Mouse (Mus musculus): ENCODE results near the gene Wdfy2. TPM values are rescaled to one million over a fixed set of nuclear protein-coding genes. Genes with fewer than 3 reads are reported as not detected.
"Not testable (repeated sequence)": the region's sequence is repeated elsewhere in the genome, so short reads cannot be mapped to it uniquely, and the experiment has no call there.

Wdfy2 gene
- total RNA-seq, 4 experiments from 2014 or later = 39.7 to 40.5 (median 40.0) TPM

GRCm38 (mm10) chr14:62880084-62880851 is 42.8 kb downstream of the Wdfy2 start:
- peak; percentile 42 for DNase-seq

- no peak for DNase-seq
Measured at GRCm38 (mm10) chr14:62882061-62882614, 44.7 kb downstream of the Wdfy2 start.

- DNase-seq = no peak
Measured at GRCm38 (mm10) chr14:62883551-62883950, 46.1 kb downstream of the Wdfy2 start.

GRCm38 (mm10) chr14:62884171-62884570 is 46.7 kb downstream of the Wdfy2 start:
- DNase-seq = no peak

- DNase-seq = no peak
Measured at GRCm38 (mm10) chr14:62884639-62885038, 47.2 kb downstream of the Wdfy2 start.

GRCm38 (mm10) chr14:62885146-62885545 is 47.7 kb downstream of the Wdfy2 start:
- no peak for DNase-seq

GRCm38 (mm10) chr14:62891401-62891800 is 53.9 kb downstream of the Wdfy2 start:
- no peak for DNase-seq

GRCm38 (mm10) chr14:62892771-62893641 is 55.5 kb downstream of the Wdfy2 start:
- DNase-seq = no peak

- DNase-seq = not testable (repeated sequence)
Measured at GRCm38 (mm10) chr14:62893642-62894180, 56.2 kb downstream of the Wdfy2 start.

GRCm38 (mm10) chr14:62894924-62895840 is 57.7 kb downstream of the Wdfy2 start:
- DNase-seq = no peak

- DNase-seq = no peak
Measured at GRCm38 (mm10) chr14:62898061-62898460, 60.6 kb downstream of the Wdfy2 start.

- no peak for DNase-seq
Measured at GRCm38 (mm10) chr14:62907888-62908287, 70.4 kb downstream of the Wdfy2 start.

- DNase-seq = no peak
Measured at GRCm38 (mm10) chr14:62908550-62908949, 71.1 kb downstream of the Wdfy2 start.

- no peak for DNase-seq
Measured at GRCm38 (mm10) chr14:62910859-62911258, 73.4 kb downstream of the Wdfy2 start.

GRCm38 (mm10) chr14:62915146-62915685 is 77.7 kb downstream of the Wdfy2 start:
- no peak for DNase-seq

GRCm38 (mm10) chr14:62916488-62917034 is 79.1 kb downstream of the Wdfy2 start:
- no peak for DNase-seq

- no peak for DNase-seq
Measured at GRCm38 (mm10) chr14:62921401-62921800, 83.9 kb downstream of the Wdfy2 start.

GRCm38 (mm10) chr14:62922637-62923036 is 85.2 kb downstream of the Wdfy2 start:
- DNase-seq = no peak

GRCm38 (mm10) chr14:62924800-62925199 is 87.3 kb downstream of the Wdfy2 start:
- DNase-seq = no peak

- no peak for DNase-seq
Measured at GRCm38 (mm10) chr14:62928101-62928541, 90.6 kb downstream of the Wdfy2 start.

- no peak for DNase-seq
Measured at GRCm38 (mm10) chr14:62935361-62935760, 97.9 kb downstream of the Wdfy2 start.
